ENCODE assay signal across 25 mouse cellular contexts in the genomic region with DNA sequence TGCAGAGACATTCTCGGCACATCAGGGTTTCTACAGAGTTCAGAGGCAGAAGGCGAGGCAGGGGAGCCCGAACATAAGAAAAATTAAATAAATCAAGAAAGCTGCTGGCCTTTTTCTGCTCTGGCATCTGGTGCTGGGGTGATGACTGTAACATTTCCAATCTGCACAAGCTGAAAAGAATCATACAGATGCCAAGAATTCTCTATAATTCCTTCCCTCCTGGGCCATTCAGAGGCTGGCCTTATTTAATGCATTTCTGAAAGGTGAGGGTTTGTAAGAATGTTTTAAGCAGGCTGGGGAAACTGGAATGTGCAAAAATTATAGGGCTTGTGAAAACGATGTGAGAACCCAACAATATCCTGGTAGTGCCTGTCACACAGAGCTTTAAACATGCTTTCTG.
DNase-seq lines count a peak whose midpoint lies in the region; ATAC-seq and TF ChIP-seq lines count a peak whose summit lies in the region.
"Had no signal": no experiment of that assay in that cellular context is flagged by ENCODE, and none has a peak within 500 bp of the region (broad histone marks: within the 10 kb centered on the region; RNA-seq: fewer than 3 reads in every experiment).

No protein-coding gene starts in this region.

- 0 out of 2 replicates have a peak, but pooled peaks have one; percentile 38 for ATAC-seq in forebrain, embryonic 13.5 days
- no peak for ATAC-seq in forebrain, embryonic 12.5 days (ENCODE audit: low FRiP score)
- peak; percentile 63; the same call in 1 of the 2 replicates for ATAC-seq in limb, embryonic 12.5 days (ENCODE audit: insufficient number of reproducible peaks, insufficient read depth, low FRiP score, low TSS enrichment, low read depth)
- peak; percentile 64 for ATAC-seq in limb, embryonic 14.5 days (ENCODE audit: low FRiP score, low read depth)
- ATAC-seq: CD4-positive, CD25-positive, alpha-beta regulatory T cell, adult 4 months; intestine, embryonic 16.5 days had no signal

- TF ChIP-seq CTCF in brain, embryonic 14.5 days (IDR thresholded peaks at IDR 0.05; ENCODE audit: borderline replicate concordance, extremely low read depth, insufficient read depth, insufficient read length), result no peak

- H3K9me3 ChIP-seq in forebrain, embryonic 13.5 days (replicated peaks), result no peaks in the 10 kb centered on the region
- H3K9me3 ChIP-seq in forebrain, embryonic 12.5 days, result no peaks in the 10 kb centered on the region
- no peaks in the 10 kb centered on the region for H3K9me3 ChIP-seq in limb, embryonic 12.5 days
- no peaks in the 10 kb centered on the region for H3K9me3 ChIP-seq in limb, embryonic 10.5 days (replicated peaks)
- no peaks in the 10 kb centered on the region for H3K9me3 ChIP-seq in limb, embryonic 14.5 days (ENCODE audit: control insufficient read depth, low read length)
- H3K9me3 ChIP-seq: heart, embryonic 13.5 days; limb, embryonic 15.5 days; liver, embryonic 15.5 days; neural tube, embryonic 13.5 days; stomach, embryonic 15.5 days had no signal

- 71% methylated on average over 4 of the region's 4 CpGs for WGBS in forebrain, embryonic 13.5 days
- 76% methylated on average over 4 of the region's 4 CpGs for WGBS in forebrain, embryonic 12.5 days
- WGBS in limb, embryonic 12.5 days, result 66% methylated on average over 4 of the region's 4 CpGs
- whole genome bisulfite sequencing in limb, embryonic 10.5 days, result 84% methylated on average over 4 of the region's 4 CpGs
- 30% methylated on average over 4 of the region's 4 CpGs for WGBS in limb, embryonic 14.5 days

- H3K9ac ChIP-seq in forebrain, embryonic 13.5 days, result no peak overlapping the region
- H3K9ac ChIP-seq in forebrain, embryonic 12.5 days, result no peak overlapping the region
- H3K9ac ChIP-seq in limb, embryonic 12.5 days (replicated peaks), result no peak overlapping the region
- no peak overlapping the region for H3K9ac ChIP-seq in limb, embryonic 14.5 days (ENCODE audit: low read depth, low read length, severe bottlenecking)
- H3K9ac ChIP-seq: heart, embryonic 13.5 days; limb, embryonic 15.5 days; liver, embryonic 15.5 days; neural tube, embryonic 13.5 days; stomach, embryonic 15.5 days had no signal

- DNase-seq in limb, embryonic 10.5 days (ENCODE audit: low spot score), result no peak
- DNase-seq in brain, embryonic 14.5 days (ENCODE audit: low read depth), result peak; percentile 54
- DNase-seq in limb, embryonic 14.5 days (ENCODE audit: low spot score), result peak; percentile 51
- no peak for DNase-seq in adrenal gland, postnatal 25 days
- DNase-seq in MN1 (ENCODE audit: low spot score), result no peak
- DNase-seq: adrenal gland, postnatal 36 days; cerebellum, adult 8-10 months; gastrocnemius, postnatal 25 days; heart, adult 18-20 months; heart, postnatal 14 days; kidney, postnatal 25 days; lung, postnatal 4 days; thymus, adult 18-20 months; thymus, postnatal 36 days had no signal

- H3K4me3 ChIP-seq in forebrain, embryonic 13.5 days, result no peak overlapping the region
- no peak overlapping the region for H3K4me3 ChIP-seq in forebrain, embryonic 12.5 days (replicated peaks)
- H3K4me3 ChIP-seq in limb, embryonic 12.5 days (replicated peaks), result no peak overlapping the region
- no peak overlapping the region for H3K4me3 ChIP-seq in limb, embryonic 10.5 days
- H3K4me3 ChIP-seq in limb, embryonic 14.5 days (replicated peaks; ENCODE audit: low read length), result no peak overlapping the region
- H3K4me3 ChIP-seq: heart, embryonic 13.5 days; layer of hippocampus, adult 2 months; limb, embryonic 15.5 days; liver, embryonic 15.5 days; neural tube, embryonic 13.5 days; stomach, embryonic 15.5 days had no signal

- no peak overlapping the region for H3K27ac ChIP-seq in forebrain, embryonic 13.5 days
- H3K27ac ChIP-seq in forebrain, embryonic 12.5 days, result no peak overlapping the region
- no peak overlapping the region for H3K27ac ChIP-seq in limb, embryonic 12.5 days
- H3K27ac ChIP-seq in limb, embryonic 10.5 days, result no peak overlapping the region
- H3K27ac ChIP-seq in limb, embryonic 14.5 days (replicated peaks; ENCODE audit: low read depth, low read length), result no peak overlapping the region
- H3K27ac ChIP-seq: heart, embryonic 13.5 days; layer of hippocampus, adult 2 months; limb, embryonic 15.5 days; liver, embryonic 15.5 days; neural tube, embryonic 13.5 days; stomach, embryonic 15.5 days had no signal

- no peaks in the 10 kb centered on the region for H3K36me3 ChIP-seq in forebrain, embryonic 13.5 days (ENCODE audit: poor library complexity, severe bottlenecking)
- H3K36me3 ChIP-seq in forebrain, embryonic 12.5 days (replicated peaks), result no peaks in the 10 kb centered on the region
- H3K36me3 ChIP-seq in limb, embryonic 12.5 days, result no peaks in the 10 kb centered on the region
- no peaks in the 10 kb centered on the region for H3K36me3 ChIP-seq in limb, embryonic 10.5 days
- no peaks in the 10 kb centered on the region for H3K36me3 ChIP-seq in limb, embryonic 14.5 days (ENCODE audit: control insufficient read depth, insufficient read depth, low read length)
- H3K36me3 ChIP-seq: heart, embryonic 13.5 days; limb, embryonic 15.5 days; liver, embryonic 15.5 days; neural tube, embryonic 13.5 days; stomach, embryonic 15.5 days had no signal

- H3K27me3 ChIP-seq in forebrain, embryonic 13.5 days, result no peaks in the 10 kb centered on the region
- no peaks in the 10 kb centered on the region for H3K27me3 ChIP-seq in forebrain, embryonic 12.5 days
- no peaks in the 10 kb centered on the region for H3K27me3 ChIP-seq in limb, embryonic 12.5 days
- H3K27me3 ChIP-seq in limb, embryonic 10.5 days (ENCODE audit: low read depth, poor library complexity, severe bottlenecking), result no peaks in the 10 kb centered on the region
- no peaks in the 10 kb centered on the region for H3K27me3 ChIP-seq in limb, embryonic 14.5 days (ENCODE audit: control insufficient read depth, insufficient read depth, low read length)
- H3K27me3 ChIP-seq: heart, embryonic 13.5 days; limb, embryonic 15.5 days; liver, embryonic 15.5 days; neural tube, embryonic 13.5 days; stomach, embryonic 15.5 days had no signal

- no peaks in the 10 kb centered on the region for H3K4me1 ChIP-seq in forebrain, embryonic 13.5 days
- H3K4me1 ChIP-seq in forebrain, embryonic 12.5 days, result no peaks in the 10 kb centered on the region
- H3K4me1 ChIP-seq in limb, embryonic 12.5 days (replicated peaks), result no peaks in the 10 kb centered on the region
- no peaks in the 10 kb centered on the region for H3K4me1 ChIP-seq in limb, embryonic 10.5 days
- H3K4me1 ChIP-seq in limb, embryonic 14.5 days (ENCODE audit: control insufficient read depth, insufficient read depth, low read length), result 0 out of 2 replicates have a peak, but pooled peaks cover 2% of the 10 kb centered on the region
- H3K4me1 ChIP-seq: heart, embryonic 13.5 days; liver, embryonic 15.5 days; stomach, embryonic 15.5 days had no signal

- no peak for TF ChIP-seq POLR2A in brain, embryonic 14.5 days (IDR thresholded peaks at IDR 0.05; ENCODE audit: borderline replicate concordance, extremely low read depth, insufficient read depth, insufficient read length, poor library complexity, severe bottlenecking)
- no peak for TF ChIP-seq POLR2A in limb, embryonic 14.5 days (IDR thresholded peaks at IDR 0.05; ENCODE audit: borderline replicate concordance, extremely low read depth, insufficient read depth, insufficient read length)

- H3K4me2 ChIP-seq in forebrain, embryonic 13.5 days, result no peak overlapping the region
- no peak overlapping the region for H3K4me2 ChIP-seq in forebrain, embryonic 12.5 days
- no peak overlapping the region for H3K4me2 ChIP-seq in limb, embryonic 12.5 days
- H3K4me2 ChIP-seq in limb, embryonic 14.5 days (replicated peaks; ENCODE audit: low read depth, low read length, severe bottlenecking), result no peak overlapping the region
- H3K4me2 ChIP-seq: heart, embryonic 13.5 days; limb, embryonic 15.5 days; liver, embryonic 15.5 days; neural tube, embryonic 13.5 days; stomach, embryonic 15.5 days had no signal

Comparison
In these comparisons a context has a peak if more than half of its experiments do, and no peak if none do; other contexts are left out.
1. DNase-seq: peak in brain, embryonic 14.5 days (single experiment) and limb, embryonic 14.5 days (single experiment); none in limb, embryonic 10.5 days (single experiment), adrenal gland, postnatal 25 days (single experiment) and MN1 (single experiment).